Mouse (Mus musculus) lung, postnatal 36 days (tissue): ENCODE data around the gene Sprr3.
"Not testable (repeated sequence)": the region's sequence is repeated elsewhere in the genome, so short reads cannot be mapped to it uniquely, and the experiment has no call there.

Experiments
- DNase-seq: peaks from one replicate; pipeline ENCODE4 v3.0.0; 2022; ENCODE audit warnings: mixed read lengths

Sprr3 gene

DNA sequence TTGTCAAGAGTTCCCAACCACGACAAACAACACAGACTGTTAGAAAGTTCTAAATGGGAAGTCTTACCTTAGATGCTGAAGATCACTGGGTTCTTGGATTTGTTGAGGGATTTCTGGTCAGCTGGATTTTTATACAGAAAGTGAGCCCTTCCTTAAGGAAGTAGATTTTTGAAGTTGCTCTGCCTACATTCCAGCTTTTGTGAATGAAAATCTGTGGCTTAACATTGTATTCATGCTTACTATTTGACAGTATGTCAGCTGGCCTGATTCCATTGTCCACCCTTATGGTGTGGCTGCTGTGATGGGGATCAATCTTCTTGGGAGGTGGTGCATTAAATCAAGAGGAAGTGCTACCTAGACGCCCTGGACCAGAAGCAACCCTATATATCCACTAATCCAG is at the start of gene Sprr3:
Sprr3 (minus strand) TSS at position 101 of the 400 bp plus-strand sequence.
- DNase-seq: no peak

GRCm38 (mm10) chr3:92508185-92508584 is 49.7 kb upstream of the Sprr3 start:
- DNase-seq: no peak

DNA sequence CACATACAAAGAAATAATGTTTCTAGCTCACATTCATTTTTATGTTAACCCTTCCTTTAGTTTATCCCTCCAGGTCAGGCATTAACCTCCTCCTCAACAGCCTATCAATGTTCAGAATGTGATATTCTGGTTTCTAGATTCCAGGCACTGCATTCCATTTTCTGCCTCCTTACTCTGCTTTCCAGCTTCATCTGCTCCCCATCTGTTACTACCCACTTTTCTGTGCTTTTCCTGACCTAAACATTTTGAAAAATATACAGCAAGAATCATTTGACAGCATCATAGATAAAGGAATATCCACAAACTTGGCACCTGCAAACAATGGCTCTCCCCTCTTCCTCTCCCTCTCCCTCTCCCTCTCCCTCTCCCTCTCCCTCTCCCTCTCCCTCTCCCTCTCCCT is 45.0 kb upstream of the Sprr3 start:
- DNase-seq: no peak

DNA sequence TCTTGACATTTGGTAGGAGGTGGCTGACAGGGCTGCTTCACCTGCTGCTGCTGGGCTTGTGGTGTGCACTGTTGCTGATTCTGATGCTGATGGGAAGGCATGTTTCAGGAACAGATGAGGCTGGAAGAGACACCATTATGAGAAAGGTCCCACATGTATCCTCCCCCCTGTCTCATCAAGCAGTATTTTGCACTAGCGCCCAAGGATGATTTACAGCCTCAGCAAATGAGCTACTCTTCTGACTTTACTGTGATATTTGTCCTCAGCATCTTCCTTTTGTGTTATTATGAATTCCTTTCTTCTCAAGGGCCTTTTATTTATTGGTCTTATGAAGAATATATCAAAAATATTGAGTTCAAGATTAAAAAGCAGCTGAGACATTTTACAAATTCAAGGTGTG is 41.9 kb upstream of the Sprr3 start, which contains the start of gene Sprr4:
Sprr4 (minus strand) TSS at position 101 of the 400 bp plus-strand sequence.
- no peak for DNase-seq

DNA sequence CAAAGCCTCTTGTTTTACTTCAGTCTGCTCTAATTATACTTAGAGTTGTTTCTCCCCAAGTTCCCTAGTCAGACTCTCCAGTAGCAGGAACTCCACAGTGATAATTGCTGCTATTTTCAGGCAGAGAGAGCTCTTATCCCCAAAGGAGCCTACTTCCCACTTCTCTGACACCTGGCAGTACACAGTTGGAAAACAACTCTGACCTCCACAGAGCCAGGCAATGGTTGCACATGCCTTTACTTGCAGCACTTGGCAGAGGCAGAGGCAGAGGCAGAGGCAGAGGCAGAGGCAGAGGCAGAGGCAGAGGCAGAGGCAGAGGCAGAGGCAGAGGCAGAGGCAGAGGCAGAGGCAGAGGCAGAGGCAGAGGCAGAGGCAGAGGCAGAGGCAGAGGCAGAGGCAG is 31.7 kb upstream of the Sprr3 start:
- DNase-seq: not testable (repeated sequence)

DNA sequence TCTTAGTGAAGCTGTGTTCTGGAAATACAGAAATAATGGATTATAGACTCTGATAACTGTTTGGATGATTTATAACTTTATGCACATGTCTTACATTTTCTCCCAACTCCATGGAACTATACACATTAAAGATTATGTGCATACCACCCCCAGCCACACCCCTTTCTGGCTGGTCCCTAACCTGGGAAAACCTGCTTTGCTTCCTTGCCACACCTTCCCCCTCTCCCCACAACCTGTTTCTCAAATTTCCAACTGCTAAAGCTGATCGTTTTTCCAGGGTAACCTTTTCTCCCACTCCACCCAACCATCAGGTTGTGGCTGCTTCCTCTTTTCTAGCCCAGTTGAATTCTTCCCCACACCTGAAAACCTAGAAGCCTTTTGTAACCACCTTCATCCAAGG is 27.8 kb upstream of the Sprr3 start:
- peak; percentile 0 for DNase-seq

DNA sequence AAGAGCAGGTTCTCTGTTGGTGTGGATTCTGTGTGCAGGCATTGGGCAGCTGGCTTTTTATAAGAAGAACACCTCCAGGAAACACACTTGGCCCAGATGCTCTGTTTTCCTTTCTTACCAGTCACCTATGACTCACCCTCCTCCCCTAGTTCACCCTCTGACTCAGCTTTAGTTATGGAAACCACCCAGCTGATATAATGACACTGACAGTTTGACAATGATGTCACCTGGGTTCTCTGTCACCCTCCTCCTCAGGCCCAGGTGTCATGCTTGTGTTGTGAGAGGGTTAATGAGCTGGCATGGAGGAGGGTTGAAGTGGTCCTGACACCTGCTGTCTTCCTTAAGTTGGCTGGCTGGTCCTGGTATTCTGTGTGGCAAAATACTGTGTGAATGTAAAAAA is 27.3 kb upstream of the Sprr3 start, which contains the start of gene Sprr1a:
Sprr1a (minus strand) TSS at position 33 of the 400 bp plus-strand sequence.
- no peak for DNase-seq

DNA sequence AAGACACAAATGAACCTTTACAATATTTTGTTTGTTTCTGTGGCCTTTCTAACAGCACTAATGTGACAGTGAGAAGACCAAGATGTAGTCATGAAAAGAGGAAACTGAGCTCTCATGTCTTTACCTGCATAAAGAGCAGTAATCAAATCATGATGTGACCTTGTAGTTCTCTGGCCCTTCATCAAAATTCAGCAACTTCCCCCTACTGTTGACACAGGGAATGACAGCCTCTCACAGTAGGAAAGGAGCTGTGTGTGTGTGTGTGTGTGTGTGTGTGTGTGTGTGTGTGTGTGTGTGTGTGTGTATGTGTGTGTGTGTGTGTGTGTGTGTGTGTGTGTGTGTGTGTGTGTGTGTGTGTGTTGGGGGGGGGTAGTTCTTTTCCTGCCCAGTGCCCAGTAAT is 22.7 kb upstream of the Sprr3 start:
- DNase-seq: not testable (repeated sequence)

DNA sequence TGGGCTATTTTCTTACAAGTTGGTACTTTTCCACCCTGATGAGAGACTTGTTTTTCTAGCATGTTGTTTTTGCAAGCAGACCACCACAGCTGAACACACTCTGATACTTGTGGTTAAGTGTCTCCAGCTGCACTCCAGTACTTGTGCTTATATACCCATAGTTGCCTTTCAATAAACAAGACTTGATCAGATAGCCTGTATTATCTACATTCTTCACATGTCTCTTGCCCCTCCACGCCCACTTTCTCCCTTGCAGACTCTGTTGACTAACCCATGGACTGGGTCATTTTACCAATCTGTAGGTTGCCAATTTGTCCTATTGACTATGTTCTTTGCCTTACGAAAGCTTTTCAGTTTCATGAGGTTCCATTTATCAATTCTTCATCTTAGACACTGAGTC is 11.6 kb upstream of the Sprr3 start:
- no peak for DNase-seq

DNA sequence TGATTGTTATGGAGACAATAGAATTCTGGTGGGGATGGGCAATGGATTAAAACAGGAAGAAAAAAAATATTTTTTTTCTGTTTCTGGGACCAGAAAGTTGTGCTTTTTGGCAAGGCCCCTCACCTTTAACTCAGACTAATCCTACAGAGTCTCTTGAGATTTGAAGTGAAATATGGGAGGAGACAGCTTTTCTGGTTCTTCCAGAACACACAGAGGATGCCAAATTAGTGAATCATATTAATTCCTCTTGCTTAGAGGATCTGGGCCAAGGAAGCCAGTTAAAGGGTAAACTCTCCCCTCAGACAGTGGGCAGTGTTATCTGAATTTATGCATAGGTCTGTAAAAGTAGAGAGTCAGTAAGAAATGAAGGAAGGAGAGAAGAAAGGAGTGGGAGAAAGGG is 8.9 kb upstream of the Sprr3 start:
- DNase-seq: no peak

DNA sequence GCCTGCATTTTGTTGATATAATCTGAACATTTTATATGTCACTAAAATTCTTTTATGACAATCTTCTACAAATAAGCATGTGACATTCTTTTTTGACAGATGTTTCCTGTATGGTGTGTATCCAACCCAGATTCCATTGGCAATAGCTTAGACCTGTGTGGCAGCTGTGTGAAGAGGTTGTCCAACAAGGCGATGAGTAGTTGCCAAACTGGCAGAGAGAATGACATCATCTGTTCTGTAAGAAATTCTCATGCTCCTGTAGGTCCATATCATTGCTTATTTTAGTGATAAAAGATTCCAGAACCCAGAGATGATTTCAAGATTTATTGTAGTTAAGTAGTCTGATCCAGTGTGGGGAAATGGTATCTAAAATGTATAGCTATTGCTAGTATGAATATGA is 8.1 kb upstream of the Sprr3 start:
- DNase-seq: no peak

- DNase-seq: no peak
These were observed 3.4 kb downstream of the Sprr3 start for GRCm38 (mm10) chr3:92455151-92455550.

DNA sequence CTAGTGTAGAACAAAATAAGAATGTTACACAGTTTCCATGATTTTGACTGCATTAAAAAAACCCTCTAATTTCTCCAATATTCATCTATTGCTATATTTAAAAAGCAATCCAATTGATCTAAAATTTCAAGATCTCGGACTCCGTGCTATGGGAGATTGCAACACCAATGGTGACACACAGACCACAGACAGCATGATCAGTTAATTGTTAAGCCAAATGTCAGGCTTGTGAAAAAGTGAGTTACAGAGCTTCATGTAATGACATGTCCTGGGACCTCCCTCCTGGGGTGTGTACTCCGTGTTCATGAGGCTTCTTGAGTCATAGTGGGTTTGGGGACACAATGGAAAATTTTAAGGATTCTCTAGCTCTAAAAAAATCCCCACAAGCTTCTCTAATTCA is 18.3 kb downstream of the Sprr3 start:
- DNase-seq: no peak

DNA sequence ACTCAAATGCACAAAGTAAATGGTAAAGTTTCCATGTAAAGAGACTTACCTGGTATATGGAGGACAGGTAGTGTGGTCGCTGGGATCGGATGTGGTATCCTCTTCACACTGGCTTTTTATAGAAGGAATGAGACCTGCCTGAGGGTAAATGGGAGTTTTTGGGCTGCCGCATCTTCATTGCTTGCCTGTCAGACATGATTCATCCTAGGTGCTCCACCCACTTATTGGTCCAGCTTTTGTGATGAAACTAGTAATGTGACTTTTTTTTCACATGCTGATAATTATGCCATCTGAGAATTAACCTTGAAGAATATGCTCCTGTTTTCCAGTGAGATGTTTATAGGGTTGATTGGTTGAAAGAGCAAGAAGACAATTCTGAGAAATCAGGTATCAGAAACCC is 19.8 kb downstream of the Sprr3 start, which contains the start of gene Sprr1b:
Sprr1b (minus strand) TSS at position 101 of the 400 bp plus-strand sequence.
- DNase-seq: no peak

DNA sequence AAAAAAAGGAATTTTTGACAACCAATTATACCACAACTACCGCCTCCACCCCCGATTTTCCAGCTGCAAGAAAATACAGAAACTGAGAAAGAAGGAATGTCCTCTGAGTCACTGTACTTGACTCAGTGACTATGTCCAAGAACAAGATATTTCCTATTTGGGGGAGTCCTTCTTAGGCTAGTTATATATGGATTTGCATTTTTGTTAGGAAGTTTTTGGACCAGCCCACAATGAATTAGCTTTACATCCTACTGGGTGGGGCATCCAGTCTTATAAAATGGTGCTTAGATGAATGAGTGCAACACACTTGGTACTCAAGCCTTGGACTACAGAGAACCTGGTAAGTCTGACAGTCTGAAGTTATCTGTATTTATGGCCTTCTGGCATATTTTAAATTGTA is 26.2 kb downstream of the Sprr3 start, which contains the start of gene Sprr2k:
Sprr2k (plus strand) TSS at position 301 of the 400 bp plus-strand sequence.
- DNase-seq: no peak

DNA sequence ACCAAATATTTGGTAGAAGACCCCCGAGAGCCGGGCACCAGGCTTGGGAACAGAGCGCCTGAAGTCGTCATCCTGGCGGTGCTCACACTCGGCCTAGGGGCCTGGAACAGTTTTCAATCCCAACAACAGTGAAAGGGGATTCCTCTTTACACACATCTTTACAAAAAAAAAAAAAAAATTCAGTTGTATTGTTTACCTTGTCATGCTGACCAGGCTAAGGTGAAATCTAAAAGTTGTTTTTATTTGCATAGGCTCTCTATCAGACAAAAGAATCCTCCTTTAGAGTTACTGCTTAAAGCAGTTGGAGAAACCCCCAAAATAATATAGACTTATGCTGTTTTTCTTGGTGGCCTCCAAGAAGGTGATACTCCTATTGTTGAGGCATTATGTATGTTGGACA is 29.2 kb downstream of the Sprr3 start, which contains the start of gene Gm9774:
Gm9774 (minus strand) TSS at position 101 of the 400 bp plus-strand sequence.
- no peak for DNase-seq

GRCm38 (mm10) chr3:92417782-92418181 is 40.7 kb downstream of the Sprr3 start, which contains the start of gene Sprr2j-ps:
Sprr2j-ps (plus strand) TSS chr3:92418082.
- DNase-seq: no peak

GRCm38 (mm10) chr3:92407691-92408090 is 50.8 kb downstream of the Sprr3 start, which contains the start of gene Sprr2i:
Sprr2i (plus strand) TSS chr3:92407991.
- no peak for DNase-seq
